Mouse (Mus musculus): Measurements from ENCODE around the gene Scamp2.

DNA sequence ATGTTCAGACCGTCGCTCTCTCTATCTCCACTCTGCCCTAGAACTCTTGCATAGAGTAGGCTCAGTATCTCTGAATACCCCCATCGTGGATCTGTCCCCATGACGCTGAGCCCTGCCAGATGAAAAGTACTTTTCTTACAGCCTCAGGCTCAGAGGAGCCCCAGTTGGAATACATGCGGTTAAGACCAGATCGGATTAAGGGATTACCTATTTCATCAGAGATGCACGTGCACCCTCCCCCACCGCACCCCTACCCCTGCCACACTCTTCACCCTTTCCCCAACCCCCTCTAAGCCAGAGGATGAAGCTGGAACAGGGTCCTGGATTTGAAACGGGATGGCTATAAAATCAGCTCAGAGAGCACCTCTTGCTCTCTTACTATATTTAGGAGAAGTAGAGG is 44.8 kb downstream of the Scamp2 start:
- TF ChIP-seq CTCF (conservative IDR thresholded peaks at IDR 0.05; ENCODE audit: low read length) (no peak), POU5F1 (IDR thresholded peaks at IDR 0.05; ENCODE audit: borderline replicate concordance, low read length) (no peak)

Measured in E14TG2a.4 (cell line).